Mouse (Mus musculus) heart, adult 11 months (tissue): ENCODE data around the gene Ldha.

Experiments
- DNase-seq: peaks from one replicate; pipeline ENCODE4 v3.0.0; 2022

Gene Ldha

DNA sequence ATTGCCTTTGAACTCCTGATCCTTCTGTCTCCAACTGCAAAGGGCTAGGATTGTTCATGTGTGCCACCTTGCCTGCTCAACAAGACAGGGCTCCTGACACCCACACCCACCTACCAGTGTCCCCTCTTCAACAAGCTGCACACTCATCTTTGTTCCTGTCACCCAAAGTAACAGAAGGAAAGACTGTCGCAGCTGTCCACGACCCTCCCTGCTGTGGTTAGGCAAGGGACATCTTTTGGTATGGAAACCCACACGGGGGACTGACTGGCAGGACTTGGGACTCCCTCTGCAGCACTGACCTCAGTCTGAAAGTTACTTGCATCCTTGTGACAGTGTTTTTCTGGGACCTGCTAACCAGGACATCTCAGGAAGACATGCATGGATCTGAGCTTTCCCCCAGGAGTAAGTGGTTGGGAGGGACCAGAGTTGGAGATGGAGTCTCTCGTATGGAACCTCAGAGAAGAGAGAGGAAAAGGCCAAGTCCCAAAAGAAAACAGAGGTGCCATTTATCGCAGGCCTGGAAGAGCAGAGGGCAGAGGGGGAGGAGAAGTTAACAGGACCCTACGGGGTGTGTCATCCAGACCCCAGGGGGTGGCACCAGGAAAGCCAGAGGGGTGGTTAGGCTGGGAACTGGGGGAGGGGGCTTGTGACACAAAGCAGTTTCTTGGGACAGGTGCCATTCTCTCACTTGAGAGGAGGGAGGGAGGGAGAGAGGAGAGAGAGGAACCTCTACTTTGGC lies at the start of gene Ldha:
Ldha (plus strand) TSS at position 689 of the 739 bp plus-strand sequence.
- no peak for DNase-seq

DNA sequence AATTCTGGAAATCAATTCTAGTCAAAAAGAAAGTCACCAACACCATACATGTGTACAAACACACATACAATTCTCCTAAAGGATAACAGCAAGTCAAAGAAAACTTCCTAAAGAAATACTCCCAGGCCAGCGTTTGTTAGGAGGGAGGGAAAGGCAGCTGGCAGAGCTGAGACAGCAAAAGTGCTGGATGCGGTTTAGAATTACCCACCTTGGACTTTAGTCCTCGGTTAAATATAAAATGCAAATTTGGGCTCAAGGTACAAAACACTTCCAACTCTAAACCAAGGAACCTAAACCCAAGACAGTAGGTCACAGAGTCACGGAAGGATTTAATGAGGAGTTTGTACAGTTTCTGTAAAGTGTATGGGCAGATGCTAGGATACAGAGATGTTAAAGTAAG lies 47.4 kb upstream of the Ldha start:
- no peak for DNase-seq

DNA sequence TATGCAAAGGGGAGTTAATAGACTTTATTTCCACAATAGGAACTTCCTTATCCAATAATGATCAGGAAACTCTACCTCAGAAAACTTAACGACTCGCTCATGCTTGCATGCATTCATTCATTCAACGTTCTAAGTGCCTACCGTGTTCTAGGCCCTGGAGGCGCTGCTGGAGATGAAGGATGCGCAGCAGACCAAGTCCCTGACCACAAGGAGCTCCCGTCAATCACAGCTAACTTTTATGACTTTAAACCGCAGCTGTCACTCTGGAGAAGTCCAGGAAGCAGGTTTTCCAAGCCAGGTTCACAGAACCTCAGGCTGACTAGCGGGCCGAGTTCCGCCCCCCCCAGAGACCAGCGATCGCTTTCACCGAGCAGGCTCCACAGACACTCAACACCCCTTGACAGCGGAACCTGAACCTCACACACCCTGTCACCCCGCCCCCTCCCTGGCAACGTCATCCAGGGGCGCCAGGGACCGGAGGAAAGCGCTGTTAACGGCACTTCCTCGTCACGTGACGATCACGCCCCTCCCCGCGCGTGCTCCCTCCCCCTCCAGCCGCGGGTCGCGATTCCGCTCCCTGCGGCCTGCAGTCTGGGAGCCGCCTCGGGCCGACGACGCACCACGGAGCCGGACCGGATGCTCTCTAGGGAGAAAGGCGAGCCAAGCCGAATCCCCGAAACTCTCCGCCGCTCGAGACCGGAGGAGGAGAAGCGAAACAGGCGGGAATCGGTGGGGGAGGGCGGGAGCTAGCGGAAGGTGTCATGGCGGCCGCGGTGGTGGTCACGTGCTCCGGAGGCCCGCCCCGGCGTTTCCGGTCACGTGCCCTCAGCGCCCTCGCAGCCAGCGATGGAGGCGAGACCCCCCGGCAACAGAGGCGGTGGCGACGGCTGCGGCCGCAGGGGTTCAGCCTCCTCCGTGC lies 45.7 kb upstream of the Ldha start, which contains the start of the genes Hps5 and Gtf2h1:
Hps5 (minus strand) TSS at position 778 of the 919 bp plus-strand sequence.
Gtf2h1 (plus strand) TSS at position 817 of the 919 bp plus-strand sequence.
- DNase-seq = peak; percentile 100

DNA sequence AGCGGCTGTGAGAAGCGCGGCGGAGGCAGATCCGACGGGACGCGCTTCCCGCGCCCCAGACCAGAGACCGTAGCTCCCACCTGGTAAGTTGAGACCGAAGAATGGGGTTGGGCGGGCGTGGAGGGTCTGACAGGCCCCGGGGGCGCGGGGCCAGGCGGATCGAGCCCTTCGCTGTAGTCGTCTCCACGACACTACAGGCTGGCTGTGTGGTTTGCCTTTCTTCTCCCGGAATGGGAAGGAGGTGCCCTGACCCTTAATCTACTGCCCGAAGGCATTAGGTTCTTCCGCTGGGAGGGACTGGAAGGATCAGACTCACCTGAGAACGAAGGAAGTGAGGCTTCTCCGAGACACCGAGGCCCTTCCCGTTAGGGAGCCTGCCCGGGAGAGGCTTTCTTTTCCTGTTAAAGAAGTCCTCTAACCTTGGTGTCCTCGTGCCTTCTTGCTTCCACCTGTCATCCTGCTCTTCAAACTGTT lies 45.0 kb upstream of the Ldha start:
- no peak for DNase-seq

DNA sequence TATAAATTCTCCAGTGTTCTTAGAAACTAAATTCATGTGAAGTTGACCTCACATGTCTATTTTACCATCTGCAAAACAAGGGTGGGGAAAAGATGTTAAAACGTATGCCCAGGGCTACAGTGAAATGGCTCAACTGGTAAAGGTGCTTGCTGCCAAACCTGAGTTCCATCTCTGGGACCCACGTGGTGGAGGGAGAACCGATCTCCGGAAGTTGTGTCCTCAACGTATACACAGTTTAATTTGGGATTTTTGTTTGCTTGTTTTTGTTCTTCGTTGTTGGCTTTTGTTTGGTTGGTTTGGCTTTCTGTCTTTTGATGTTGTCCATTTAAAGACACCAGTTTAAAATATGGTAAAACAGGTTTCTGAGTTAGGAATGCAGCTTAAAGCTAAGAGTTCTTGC lies 44.5 kb upstream of the Ldha start:
- no peak for DNase-seq

DNA sequence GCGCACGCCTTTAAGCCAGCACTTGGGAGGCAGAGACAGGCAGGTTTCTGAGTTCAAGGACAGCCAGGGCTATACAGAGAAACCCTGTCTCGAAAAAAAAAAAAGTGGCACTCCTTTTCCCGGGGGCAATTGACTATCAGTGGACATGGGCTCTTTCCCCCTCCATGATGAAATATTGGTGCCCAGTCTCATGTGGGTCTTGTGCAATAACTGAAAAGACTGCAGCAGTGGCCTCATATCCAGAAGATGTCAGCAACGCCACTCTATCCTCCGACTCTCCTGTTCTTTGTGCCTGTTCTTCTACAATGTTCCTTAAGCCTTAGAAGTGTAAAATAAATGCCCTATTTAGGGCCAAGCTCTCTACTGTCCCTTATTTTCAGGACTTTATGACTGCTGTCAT lies 30.9 kb upstream of the Ldha start:
- DNase-seq = no peak

DNA sequence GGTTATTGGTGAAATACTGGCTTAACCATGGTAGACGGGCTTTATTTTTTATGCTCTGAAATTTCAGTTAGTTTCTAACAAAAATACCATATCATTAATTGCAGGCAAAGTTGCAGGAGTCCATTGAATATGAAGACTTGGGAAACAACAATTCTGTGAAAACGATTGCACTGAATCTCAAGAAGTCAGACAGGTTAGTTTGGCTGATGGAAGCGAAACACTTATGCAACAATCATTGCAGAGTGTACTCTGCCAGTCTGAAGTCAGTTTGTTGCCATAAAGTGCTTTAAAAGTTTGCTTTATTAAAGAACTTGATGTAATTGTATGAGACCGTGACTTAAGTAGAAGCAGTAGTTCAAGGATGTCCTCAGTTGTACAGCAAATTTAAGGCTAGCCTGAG lies 27.3 kb upstream of the Ldha start:
- no peak for DNase-seq

DNA sequence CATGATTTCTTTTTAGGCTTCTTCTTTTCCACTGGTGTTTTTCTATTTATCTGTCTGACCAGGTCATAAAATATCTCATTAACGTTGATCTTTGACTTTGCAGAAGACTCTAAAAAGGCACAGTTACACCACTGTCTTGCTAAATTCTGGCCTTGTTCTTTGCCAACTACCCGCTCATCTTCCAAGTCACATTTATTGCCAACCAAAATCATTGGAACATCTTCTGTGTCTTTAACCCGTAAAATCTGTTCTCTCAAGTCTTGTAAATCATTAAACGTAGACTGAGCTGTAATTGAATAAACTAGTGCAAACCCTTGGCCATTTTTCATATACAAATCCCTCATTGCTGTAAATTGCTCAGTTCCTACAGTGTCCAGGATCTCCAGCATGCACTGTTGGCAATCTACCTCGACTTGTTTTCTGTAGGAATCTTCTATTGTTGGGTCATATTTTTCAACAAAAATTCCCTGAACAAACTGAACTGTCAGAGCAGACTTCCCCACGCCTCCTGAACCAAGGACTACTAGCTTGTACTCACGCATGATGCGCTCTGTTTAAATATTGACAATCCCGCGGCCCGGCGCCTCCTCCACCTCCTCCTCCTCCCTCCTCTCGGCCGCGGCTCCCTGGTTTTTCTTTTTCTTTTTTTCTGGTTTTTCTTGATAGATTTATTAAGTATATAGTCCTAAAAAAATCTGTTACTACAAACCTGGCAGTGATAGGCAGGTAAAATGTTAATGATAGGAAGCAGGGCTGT lies 20.2 kb upstream of the Ldha start:
- DNase-seq = peak; percentile 43

DNA sequence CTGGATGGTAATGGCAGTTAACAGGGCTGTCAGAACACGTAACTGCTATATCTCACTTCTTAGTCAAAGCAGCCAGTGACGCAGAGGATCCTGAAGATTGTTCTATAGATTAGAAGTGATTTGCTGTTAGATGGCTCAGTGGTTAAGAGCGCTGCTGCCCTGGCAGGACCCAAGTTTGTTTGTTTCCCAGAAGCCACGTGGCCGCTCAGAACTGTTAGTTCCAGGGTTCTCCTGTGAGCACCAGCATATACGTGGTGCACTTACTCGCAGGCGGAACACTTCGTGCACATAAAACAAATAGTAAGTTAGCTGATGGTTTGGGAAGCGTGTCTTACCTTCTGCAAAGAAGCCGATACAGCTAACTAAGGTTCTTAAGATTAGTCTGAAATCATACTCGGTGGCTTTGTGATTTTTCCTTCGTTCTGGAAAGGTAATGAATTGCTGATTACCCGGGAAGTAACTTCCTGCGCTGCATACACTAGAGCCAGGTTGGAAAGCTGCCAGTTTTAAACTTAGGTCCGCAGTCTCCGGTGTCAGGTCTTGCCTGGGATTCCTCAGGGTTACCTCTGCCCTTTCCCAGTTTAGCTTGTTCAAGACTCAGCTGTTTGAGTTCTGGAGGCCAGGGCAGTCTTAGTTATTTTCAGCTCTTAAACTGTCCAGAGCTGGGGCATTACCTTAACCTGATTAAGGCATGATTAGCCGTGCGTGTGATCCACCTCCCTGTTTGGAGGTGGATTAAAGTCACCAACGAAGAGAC lies 14.1 kb upstream of the Ldha start:
- DNase-seq = peak; percentile 85

DNA sequence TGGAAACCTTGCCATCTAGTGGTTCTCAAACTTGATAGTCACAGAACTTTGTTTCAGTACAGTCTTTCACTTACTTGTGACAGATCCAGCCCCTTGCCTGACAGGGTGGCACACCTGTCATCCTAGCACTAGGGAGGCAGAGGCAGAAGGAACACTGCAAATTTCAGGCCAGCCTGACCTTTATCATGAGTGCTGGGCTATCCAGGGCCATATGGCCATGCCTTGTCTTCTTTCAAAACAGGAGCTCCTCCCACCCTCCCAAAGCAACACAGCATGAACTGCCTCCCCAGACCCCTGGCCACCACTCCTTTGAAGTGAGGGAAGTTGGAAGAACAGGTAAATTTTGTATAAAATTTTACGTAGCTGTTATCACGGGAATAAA lies 13.5 kb upstream of the Ldha start:
- DNase-seq = peak; percentile 70

DNA sequence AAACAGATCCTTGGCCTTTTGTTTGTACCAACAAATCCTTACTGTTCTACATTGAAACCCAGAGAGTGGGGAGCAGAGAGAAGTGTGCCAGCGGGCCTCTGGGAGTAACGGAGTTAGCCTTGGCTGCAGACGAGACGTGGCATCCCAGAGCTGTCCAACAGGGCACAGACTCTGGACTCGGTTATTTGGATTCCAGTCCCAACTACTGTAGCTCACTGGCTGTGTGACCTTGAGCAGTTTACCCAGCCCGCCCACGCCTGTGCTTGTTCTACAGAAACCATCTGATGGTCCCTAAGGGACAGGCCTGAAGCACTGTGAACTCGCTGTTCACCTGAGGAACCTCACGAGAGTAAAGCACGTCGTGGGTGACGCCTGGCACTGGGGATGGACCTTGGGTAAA lies 11.4 kb upstream of the Ldha start:
- peak; percentile 90 for DNase-seq

DNA sequence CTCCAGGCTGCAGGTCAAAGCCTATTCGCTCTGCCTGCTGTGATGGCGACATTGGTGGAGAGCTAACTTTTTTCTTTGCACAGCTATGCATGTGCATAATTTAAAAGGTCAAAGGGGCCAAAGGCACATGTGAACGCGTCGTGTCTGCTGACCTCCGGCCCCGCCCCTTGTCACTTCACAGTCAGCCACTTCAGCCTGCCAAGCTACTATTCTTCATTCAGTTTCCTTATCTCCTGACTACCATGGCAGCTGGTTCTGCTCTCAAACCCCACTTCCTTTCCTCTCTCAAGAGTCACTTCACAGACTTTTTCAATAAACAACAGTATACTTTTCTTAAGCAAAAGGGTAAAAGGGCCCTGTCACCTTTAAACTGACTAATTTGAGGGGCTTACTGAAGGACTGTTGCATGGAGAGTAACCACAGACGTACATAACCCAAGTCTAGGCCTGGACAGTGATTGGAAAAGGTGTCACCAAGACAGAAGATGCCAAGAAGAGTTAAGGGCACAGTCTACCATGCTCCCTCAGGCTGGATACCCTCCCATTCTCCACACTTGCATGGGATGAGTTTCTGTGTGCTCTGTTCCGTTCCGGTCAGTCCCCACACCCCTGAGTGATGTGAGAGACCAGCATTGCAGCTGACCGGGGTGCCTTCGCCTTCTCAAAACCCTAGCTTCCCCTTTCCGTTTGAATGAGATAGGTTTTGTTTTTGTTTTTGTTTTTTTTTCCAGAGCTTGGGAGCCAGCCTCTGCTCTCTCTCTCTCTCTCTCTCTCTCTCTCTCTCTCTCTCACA lies 10.3 kb upstream of the Ldha start:
- DNase-seq = peak; percentile 93

DNA sequence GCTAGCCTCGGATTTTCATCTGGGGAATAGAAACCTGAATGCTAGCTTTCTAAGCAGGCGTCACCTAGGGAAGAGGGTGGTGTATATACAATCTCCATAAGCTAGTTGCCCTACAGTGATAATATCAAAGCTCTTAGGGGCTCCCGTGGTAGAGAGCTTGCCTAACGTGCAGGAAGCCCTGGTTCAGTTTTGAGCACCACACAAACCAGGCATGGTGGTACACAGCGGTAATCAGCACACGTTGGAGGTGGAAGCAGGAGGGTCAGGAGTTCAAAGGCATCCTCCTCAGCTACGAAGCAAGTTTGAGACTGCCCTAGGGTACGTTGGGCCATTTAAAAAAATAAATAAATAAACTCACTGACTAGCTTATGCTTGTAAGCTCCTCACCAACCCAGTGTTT lies 9.6 kb upstream of the Ldha start:
- no peak for DNase-seq

DNA sequence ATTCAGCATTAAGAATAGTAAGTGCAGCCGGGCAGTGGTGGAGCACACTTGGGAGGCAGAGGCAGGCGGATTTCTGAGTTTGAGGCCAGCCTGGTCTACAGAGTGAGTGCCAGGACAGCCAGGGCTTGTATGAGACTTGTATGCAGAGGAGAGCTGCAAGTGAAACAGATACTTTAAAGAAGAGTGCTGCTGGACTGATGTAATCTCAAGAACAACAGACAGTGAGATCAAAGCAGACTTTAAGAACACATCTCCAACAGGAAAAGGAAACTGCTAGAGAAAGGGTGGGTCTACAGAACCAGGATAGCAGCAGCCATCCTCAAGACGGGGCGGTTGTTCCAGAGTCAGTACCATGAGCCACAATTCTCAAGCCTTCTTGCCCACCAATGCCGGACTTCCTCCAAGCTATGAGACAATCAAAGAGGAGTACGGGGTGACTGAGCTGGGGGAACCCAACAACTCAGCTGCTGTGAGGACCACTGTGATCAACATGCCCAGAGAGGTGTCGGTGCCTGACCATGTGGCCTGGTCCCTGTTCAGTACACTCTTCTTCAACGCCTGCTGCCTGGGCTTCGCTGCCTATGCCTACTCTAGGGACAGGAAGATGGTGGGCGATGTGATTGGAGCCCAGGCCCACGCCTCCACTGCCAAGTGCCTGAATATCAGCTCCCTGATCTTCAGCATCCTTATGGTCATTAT lies 9.0 kb upstream of the Ldha start:
- DNase-seq = peak; percentile 87

DNA sequence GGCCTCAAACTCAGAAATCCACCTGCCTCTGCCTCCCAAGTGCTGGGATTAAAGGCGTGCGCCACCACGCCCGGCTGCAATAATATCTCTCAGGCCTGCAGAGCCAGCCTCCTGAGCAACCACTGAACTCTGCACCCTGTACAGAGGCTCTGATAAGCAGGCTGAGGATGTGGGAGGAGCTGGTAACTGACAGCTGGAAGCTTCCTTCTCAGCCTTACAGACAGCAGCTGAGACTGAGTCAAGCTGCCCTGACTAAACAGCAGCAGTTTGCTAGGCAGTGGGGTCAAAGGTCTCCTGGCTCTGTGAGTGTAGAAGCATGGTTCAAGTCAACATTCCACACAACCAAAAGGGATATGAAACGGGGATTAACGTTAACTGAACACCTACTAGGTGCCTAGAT lies 8.0 kb upstream of the Ldha start:
- peak; percentile 97 for DNase-seq

DNA sequence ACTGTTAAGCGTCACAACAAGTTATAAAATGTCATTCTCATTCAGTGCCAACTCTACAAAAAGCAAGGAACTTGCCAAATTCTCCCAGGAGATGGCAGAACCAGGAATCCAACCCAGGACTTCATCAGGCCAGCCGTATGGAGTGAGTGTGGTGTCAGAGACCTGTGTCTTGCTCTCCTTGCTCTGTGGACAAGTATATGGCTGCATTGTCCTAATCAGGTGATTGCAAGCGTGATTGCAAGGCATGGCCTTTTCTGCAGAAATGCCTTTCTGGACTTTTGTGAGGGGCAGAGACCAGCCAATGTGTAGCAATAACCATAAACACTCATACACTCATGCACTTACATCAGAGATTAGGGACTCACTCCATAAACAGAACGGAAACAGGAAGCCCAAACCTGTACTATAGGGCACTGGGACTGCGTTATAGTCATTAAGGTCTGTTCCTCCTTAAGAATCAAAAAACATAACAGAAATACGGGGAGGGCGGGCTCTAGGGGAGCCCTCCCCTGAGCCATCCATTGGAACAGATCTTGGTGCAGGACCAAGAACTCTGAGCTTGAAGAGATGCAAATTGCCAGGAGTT lies 7.5 kb upstream of the Ldha start:
- no peak for DNase-seq

DNA sequence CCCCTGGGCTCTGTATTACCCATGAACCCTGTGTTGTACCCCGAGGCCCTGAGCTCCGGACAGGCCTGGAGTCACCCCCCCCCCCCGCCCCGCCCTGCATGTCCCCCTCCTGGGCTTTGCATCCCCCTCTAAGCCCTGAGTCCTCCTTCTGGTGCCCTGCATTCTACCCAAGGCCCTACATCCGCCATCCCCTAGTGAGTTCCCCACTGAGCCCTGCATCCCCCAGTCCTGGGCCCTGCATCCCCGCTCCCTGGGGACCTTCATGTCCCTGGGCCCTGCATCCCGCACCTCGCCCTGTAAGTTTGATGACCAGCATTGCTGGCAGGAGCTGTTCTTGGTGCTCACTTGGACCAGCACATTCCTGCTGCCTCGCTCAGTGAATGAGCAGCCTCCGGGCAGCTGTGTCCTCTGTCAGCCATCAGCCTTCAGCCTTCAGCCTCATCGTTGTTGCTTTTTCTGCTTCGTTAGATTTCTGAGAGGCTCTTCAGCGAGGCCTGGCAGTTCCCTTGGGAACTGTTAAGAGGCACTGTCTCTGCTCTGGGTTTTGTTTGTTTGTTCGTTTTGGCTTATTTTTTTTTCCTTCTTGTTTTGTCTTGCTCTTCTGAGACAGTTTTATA lies 6.2 kb upstream of the Ldha start:
- peak; percentile 74 for DNase-seq

DNA sequence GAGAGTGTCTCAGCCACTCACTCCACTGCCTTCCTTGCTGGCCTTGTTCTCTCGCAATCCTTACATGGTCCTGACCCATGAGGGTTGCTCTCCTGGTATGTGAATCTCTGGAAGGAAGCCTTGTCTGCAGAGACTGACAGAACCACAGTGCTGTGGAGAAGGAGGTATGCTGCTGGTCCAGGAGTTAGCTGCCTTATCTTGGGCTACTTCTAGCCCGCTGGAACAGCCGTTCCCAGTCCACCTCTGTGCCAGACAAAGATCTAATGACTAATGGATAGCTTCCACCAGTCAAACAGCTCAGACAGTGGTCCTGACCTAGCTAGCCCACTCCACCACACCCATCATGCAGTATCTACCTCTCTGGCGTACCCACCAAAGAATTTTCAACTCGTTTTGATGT lies 4.9 kb upstream of the Ldha start:
- peak; percentile 80 for DNase-seq

DNA sequence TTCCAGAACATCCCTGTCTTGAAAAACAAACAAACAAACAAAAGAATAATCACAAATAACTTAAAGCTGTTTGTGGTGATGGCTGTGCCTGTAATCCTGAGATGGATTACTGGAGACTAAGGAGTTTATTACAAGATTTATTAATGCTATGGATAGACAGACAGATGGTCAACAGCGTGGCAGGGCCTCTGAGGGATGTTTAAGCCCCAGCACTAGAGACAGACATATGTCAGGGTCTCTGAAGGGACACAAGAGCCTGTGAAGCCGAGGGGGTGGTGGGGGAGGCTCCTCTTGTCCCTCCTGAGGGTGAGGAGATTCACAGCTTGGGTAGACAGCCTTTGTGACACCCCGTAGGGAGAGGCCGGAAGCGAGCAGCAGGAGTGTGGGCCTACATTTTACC lies 4.2 kb upstream of the Ldha start:
- peak; percentile 90 for DNase-seq

DNA sequence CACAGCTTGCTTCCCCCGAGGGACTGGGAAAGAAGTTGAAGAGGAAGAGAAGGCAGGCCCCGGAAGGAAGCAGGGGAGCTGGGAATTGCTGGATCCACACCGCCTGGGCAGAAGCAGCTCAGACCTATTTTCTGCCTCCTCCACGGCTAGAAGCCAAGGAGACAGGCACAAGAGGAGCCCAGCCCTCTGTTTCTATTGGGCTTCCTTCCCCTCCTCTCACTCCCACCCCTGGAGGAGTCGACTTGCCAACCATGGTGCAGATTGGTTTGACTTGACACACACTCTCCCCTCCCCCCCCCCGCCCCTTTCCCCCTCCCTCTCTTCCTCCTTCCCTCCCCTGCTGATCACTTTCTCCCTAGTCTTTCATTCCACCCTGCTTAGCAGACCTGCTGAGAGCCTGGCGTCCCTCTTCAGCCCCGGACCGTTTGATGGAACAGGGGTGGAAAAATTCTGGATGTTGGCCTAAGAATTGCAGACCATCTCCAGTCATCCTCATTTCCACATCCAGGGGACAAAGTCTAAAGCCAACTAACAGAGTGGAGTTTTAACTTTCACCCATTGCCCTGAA lies 3.1 kb upstream of the Ldha start:
- peak; percentile 98 for DNase-seq
